Mouse (Mus musculus) E14TG2a.4 (cell line): ENCODE data around the gene Selenof.

Source experiments
- CTCF ChIP-seq: conservative IDR thresholded peaks from 2 replicates; pipeline ENCODE4 v1.5.1; 2014; ENCODE audit warnings: low read length
- NANOG ChIP-seq: IDR thresholded peaks from 2 replicates; pipeline ENCODE4 v1.6.1; 2014; ENCODE audit warnings: borderline replicate concordance, low read length, mixed read lengths

DNA sequence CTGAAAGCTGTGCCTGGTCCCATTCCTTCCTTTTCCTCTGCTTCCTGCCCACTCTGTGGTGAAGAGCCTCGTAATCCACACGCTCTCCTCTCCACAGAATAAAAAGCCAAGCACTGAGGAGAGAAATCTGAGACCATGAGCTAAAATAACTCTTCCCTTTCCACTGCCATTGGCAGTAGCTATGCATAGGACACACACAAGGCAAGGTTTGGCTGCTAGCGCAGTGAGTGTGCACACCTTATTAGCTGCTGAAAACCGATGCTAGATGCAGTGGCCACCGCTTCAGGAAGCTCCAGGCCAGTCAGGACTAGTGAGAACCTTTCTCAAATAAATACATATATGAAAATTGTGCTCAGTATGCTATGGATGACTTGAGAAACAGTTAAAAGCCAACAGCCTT is 20.1 kb upstream of the Selenof start:
- TF ChIP-seq CTCF (no peak), NANOG (no peak)
